11 mouse cellular contexts compared by ENCODE assay signal in the genomic region with DNA sequence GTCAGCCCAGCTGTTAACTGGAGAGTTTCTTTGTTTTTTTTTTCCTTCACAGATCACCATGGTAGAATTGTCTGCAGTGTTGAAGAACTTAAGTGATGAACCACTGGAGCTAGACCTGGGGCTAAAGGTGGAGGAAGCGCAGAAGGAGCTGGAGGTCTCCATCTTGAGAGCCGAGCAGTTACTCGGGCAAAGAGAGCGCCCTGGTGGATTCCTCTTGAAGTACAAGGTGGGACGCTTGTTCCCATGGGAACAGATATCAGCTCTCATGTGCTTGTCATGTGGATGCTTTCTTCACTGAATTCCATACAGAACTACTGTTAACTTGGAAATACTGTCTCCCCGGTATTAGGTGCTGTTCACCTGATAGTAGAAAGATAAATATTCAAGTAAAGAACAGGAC.
DNase-seq lines count a peak whose midpoint lies in the region; ATAC-seq and TF ChIP-seq lines count a peak whose summit lies in the region.
"Had no signal": no experiment of that assay in that cellular context is flagged by ENCODE, and none has a peak within 500 bp of the region (broad histone marks: within the 10 kb centered on the region; RNA-seq: fewer than 3 reads in every experiment).

No protein-coding gene starts in this region.

- WGBS in forebrain, embryonic 15.5 days = 66% methylated on average over 6 of the region's 6 CpGs
- WGBS in forebrain, embryonic 12.5 days = 58% methylated on average over 6 of the region's 6 CpGs
- WGBS in lung, embryonic 14.5 days = 44% methylated on average over 6 of the region's 6 CpGs

- TF ChIP-seq CTCF in lung, embryonic 14.5 days (IDR thresholded peaks at IDR 0.05; ENCODE audit: low read depth) = peak; percentile 63
- peak; percentile 65 for TF ChIP-seq CTCF in left cerebral cortex, adult 2 months (IDR thresholded peaks at IDR 0.05)

- intact Hi-C loops in left cerebral cortex, adult 2 months (cut with DNase I) = no loop called here

- no peaks in the 10 kb centered on the region for H3K9me3 ChIP-seq in forebrain, embryonic 15.5 days
- H3K9me3 ChIP-seq in forebrain, embryonic 12.5 days = no peaks in the 10 kb centered on the region
- H3K9me3 ChIP-seq in lung, embryonic 14.5 days (ENCODE audit: low read depth, low read length) = no peaks in the 10 kb centered on the region
- H3K9me3 ChIP-seq: G1E; heart, embryonic 13.5 days; neural tube, embryonic 12.5 days had no signal

- no peak overlapping the region for H3K9ac ChIP-seq in forebrain, embryonic 15.5 days (replicated peaks)
- no peak overlapping the region for H3K9ac ChIP-seq in forebrain, embryonic 12.5 days
- no peak overlapping the region for H3K9ac ChIP-seq in lung, embryonic 14.5 days
- H3K9ac ChIP-seq: heart, embryonic 13.5 days; neural tube, embryonic 12.5 days had no signal

- H3K4me1 ChIP-seq in forebrain, embryonic 15.5 days = no peaks in the 10 kb centered on the region
- H3K4me1 ChIP-seq in forebrain, embryonic 12.5 days = no peaks in the 10 kb centered on the region
- H3K4me1 ChIP-seq in lung, embryonic 14.5 days (ENCODE audit: insufficient read depth) = no peaks in the 10 kb centered on the region

- no peak overlapping the region for H3K4me3 ChIP-seq in forebrain, embryonic 15.5 days
- H3K4me3 ChIP-seq in forebrain, embryonic 12.5 days (replicated peaks) = no peak overlapping the region
- H3K4me3 ChIP-seq in lung, embryonic 14.5 days (ENCODE audit: low read depth, low read length) = no peak overlapping the region
- no peak overlapping the region for H3K4me3 ChIP-seq in left cerebral cortex, adult 2 months
- H3K4me3 ChIP-seq: heart, embryonic 13.5 days; neural tube, embryonic 12.5 days had no signal

- no peak overlapping the region for H3K4me2 ChIP-seq in forebrain, embryonic 15.5 days (replicated peaks)
- H3K4me2 ChIP-seq in forebrain, embryonic 12.5 days = no peak overlapping the region
- H3K4me2 ChIP-seq in lung, embryonic 14.5 days = no peak overlapping the region
- H3K4me2 ChIP-seq: heart, embryonic 13.5 days; neural tube, embryonic 12.5 days had no signal

- 0 out of 2 replicates have a peak, but pooled peaks have one; percentile 53 for ATAC-seq in forebrain, embryonic 15.5 days (replicated peaks)
- ATAC-seq in forebrain, embryonic 12.5 days (ENCODE audit: low FRiP score) = no peak
- ATAC-seq in lung, embryonic 14.5 days (ENCODE audit: insufficient read depth) = no peak

- peak; percentile 78 for DNase-seq in lung, embryonic 14.5 days
- DNase-seq in lung, adult 18-20 months = no peak
- DNase-seq in embryo, embryonic 11.5 days (ENCODE audit: low read depth, low spot score) = peak; percentile 16
- DNase-seq in left cerebral cortex, adult 2 months (ENCODE audit: extremely low spot score in 1 of 2, low spot score in 2 of 2) = peak; percentile 32 to 44
- peak; percentile 69 for DNase-seq in right cerebral cortex, postnatal 4 days
- no peak for DNase-seq in thymus, postnatal 14 days

- no peaks in the 10 kb centered on the region for H3K27me3 ChIP-seq in forebrain, embryonic 15.5 days
- no peaks in the 10 kb centered on the region for H3K27me3 ChIP-seq in forebrain, embryonic 12.5 days
- H3K27me3 ChIP-seq in lung, embryonic 14.5 days (ENCODE audit: insufficient read depth, low read length) = no peaks in the 10 kb centered on the region
- H3K27me3 ChIP-seq: heart, embryonic 13.5 days; neural tube, embryonic 12.5 days had no signal

- peaks cover 42% of the 10 kb centered on the region for H3K36me3 ChIP-seq in forebrain, embryonic 15.5 days
- peaks cover 76% of the 10 kb centered on the region for H3K36me3 ChIP-seq in forebrain, embryonic 12.5 days (replicated peaks)
- peaks cover 41% of the 10 kb centered on the region for H3K36me3 ChIP-seq in lung, embryonic 14.5 days (ENCODE audit: insufficient read depth)
- H3K36me3 ChIP-seq: G1E had no signal

- H3K27ac ChIP-seq in forebrain, embryonic 15.5 days (replicated peaks) = no peak overlapping the region
- no peak overlapping the region for H3K27ac ChIP-seq in forebrain, embryonic 12.5 days
- H3K27ac ChIP-seq in lung, embryonic 14.5 days (ENCODE audit: low read depth) = no peak overlapping the region
- H3K27ac ChIP-seq in left cerebral cortex, adult 2 months = no peak overlapping the region
- H3K27ac ChIP-seq: heart, embryonic 13.5 days; neural tube, embryonic 12.5 days had no signal

Comparison
In these comparisons a context has a peak if more than half of its experiments do, and no peak if none do; other contexts are left out.
1. DNase-seq: peak in lung, embryonic 14.5 days (single experiment), embryo, embryonic 11.5 days (single experiment), left cerebral cortex, adult 2 months (2 of 2) and right cerebral cortex, postnatal 4 days (single experiment); none in lung, adult 18-20 months (0 of 2) and thymus, postnatal 14 days (single experiment).